Mouse (Mus musculus): ENCODE data around the gene Gng3. TPM values are rescaled to one million over a fixed set of nuclear protein-coding genes. Genes with fewer than 3 reads are reported as not detected.
"Not testable (repeated sequence)": the region's sequence is repeated elsewhere in the genome, so short reads cannot be mapped to it uniquely, and the experiment has no call there.

Gene Gng3
- polyA plus RNA-seq, 1 experiment, result 0.15 TPM

DNA sequence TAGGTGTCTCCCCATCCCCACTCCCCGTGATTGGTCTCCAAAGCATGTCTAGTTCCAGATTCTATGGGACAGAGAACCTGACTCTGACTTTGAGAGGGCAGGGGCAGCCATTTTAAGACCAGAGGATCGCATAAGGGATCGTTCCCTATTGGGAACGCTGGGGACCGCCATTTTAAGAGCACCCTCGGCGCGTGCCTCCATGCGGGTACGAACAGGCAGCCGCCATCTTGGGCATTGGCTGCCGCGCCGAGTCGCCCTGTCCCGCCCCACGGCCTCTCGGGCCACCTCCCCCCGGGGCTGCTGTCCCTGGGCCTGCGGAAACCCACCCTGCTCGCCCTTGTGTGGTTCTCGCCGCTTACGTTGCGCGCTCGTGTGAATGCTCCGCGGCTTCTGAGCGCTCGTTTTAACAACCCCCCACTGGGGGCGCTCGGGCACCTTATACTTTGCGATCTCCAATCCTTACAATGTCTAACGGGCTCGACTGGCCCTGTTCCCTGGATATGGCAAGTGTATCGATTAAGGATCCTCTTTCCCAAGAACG lies 1.7 kb downstream of the Gng3 start, which contains the start of gene Bscl2:
Bscl2 (plus strand) TSS at position 217 of the 541 bp plus-strand sequence.
- TF ChIP-seq CTCF (IDR thresholded peaks at IDR 0.05; ENCODE audit: borderline replicate concordance, control insufficient read depth, extremely low read depth, insufficient read depth, low read length, poor library complexity) (peak; percentile 90), POLR2A (IDR thresholded peaks at IDR 0.05; ENCODE audit: control insufficient read depth, extremely low read depth, insufficient read depth, low read length, poor library complexity) (no peak)
- H3K27me3 ChIP-seq (ENCODE audit: control insufficient read depth, insufficient read depth, low read length), result no peaks in the 10 kb centered on the region
- peak within 1 kb of the TSS; percentile 86 for H3K4me3 ChIP-seq (ENCODE audit: control insufficient read depth, insufficient read depth, low read length)
- peak; percentile 83 for DNase-seq
- WGBS, result 4% methylated on average over 38 of the region's 38 CpGs
- peak within 1 kb of the TSS; percentile 60 for H3K27ac ChIP-seq (ENCODE audit: control insufficient read depth, insufficient read depth, low read length)
- H3K36me3 ChIP-seq (ENCODE audit: control insufficient read depth, insufficient read depth, low read length), result peaks cover 23% of the 10 kb centered on the region
- H3K4me1 ChIP-seq (replicated peaks; ENCODE audit: control insufficient read depth, insufficient read depth, low read length), result peaks cover 33% of the 10 kb centered on the region

- peaks cover 33% of the 10 kb centered on the region for H3K36me3 ChIP-seq (ENCODE audit: control insufficient read depth, insufficient read depth, low read length)
- WGBS, result 97% methylated on average over 10 of the region's 10 CpGs
- not testable (repeated sequence) for H3K4me3 ChIP-seq (ENCODE audit: control insufficient read depth, insufficient read depth, low read length); H3K27me3 ChIP-seq (ENCODE audit: control insufficient read depth, insufficient read depth, low read length); H3K27ac ChIP-seq (ENCODE audit: control insufficient read depth, insufficient read depth, low read length); DNase-seq
- peaks cover 32% of the 10 kb centered on the region for H3K4me1 ChIP-seq (replicated peaks; ENCODE audit: control insufficient read depth, insufficient read depth, low read length)
These were observed 2.7 kb downstream of the Gng3 start for GRCm38 (mm10) chr19:8836327-8836726.

DNA sequence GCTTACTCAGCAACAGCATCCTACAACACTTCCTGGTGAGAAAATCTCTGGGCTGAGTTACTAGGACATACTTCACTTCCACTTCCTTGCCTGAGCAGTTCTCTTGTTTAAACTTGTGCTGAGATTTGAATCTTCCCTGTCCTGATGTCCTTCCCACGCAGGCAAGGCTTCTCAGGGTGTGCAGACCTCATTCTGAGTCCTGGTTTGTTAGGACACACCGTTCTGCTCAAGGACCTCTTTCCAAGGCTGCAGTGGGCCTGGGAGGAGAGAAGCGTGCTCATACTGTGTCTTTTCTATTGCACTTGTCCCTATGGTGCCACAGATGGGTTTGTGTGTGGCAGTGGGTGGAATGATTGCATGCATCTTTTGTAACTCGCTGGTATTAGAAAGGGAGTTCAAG lies 6.0 kb downstream of the Gng3 start:
- no peak for DNase-seq
- H3K27ac ChIP-seq (ENCODE audit: control insufficient read depth, insufficient read depth, low read length), result no peak overlapping the region
- peaks cover 65% of the 10 kb centered on the region for H3K36me3 ChIP-seq (ENCODE audit: control insufficient read depth, insufficient read depth, low read length)
- peaks cover under 1% of the 10 kb centered on the region for H3K4me1 ChIP-seq (replicated peaks; ENCODE audit: control insufficient read depth, insufficient read depth, low read length)
- 94% methylated on average over 4 of the region's 4 CpGs for WGBS
- no peak overlapping the region for H3K4me3 ChIP-seq (ENCODE audit: control insufficient read depth, insufficient read depth, low read length)
- TF ChIP-seq CTCF (IDR thresholded peaks at IDR 0.05; ENCODE audit: borderline replicate concordance, control insufficient read depth, extremely low read depth, insufficient read depth, low read length, poor library complexity) (no peak), POLR2A (IDR thresholded peaks at IDR 0.05; ENCODE audit: control insufficient read depth, extremely low read depth, insufficient read depth, low read length, poor library complexity) (no peak)
- H3K27me3 ChIP-seq (ENCODE audit: control insufficient read depth, insufficient read depth, low read length), result no peaks in the 10 kb centered on the region

DNA sequence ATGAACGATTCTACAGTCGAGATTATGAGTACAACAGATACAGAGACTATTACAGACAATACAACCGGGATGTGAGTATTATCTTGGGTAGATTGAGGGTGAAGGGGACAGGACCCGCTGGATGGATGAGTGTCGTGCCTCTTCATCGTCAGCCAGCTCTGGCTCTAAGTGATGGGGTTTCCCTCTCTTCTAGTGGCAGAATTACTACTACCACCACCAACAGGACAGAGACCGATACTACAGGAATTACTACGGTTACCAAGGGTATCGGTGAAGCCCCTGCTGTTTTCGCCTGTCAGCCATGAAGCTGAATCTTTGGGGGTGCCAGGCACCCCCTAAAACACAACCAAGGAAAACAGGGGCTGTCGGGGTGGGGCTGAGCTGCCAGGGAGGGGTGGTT lies 7.7 kb downstream of the Gng3 start:
- no peak for DNase-seq
- 96% methylated on average over 11 of the region's 11 CpGs for WGBS
- H3K4me1 ChIP-seq (replicated peaks; ENCODE audit: control insufficient read depth, insufficient read depth, low read length), result no peaks in the 10 kb centered on the region
- no peak for TF ChIP-seq CTCF (IDR thresholded peaks at IDR 0.05; ENCODE audit: borderline replicate concordance, control insufficient read depth, extremely low read depth, insufficient read depth, low read length, poor library complexity)
- no peak for TF ChIP-seq POLR2A (IDR thresholded peaks at IDR 0.05; ENCODE audit: control insufficient read depth, extremely low read depth, insufficient read depth, low read length, poor library complexity)
- H3K27me3 ChIP-seq (ENCODE audit: control insufficient read depth, insufficient read depth, low read length), result no peaks in the 10 kb centered on the region
- H3K27ac ChIP-seq (ENCODE audit: control insufficient read depth, insufficient read depth, low read length), result no peak overlapping the region
- peaks cover 82% of the 10 kb centered on the region for H3K36me3 ChIP-seq (ENCODE audit: control insufficient read depth, insufficient read depth, low read length)
- H3K4me3 ChIP-seq (ENCODE audit: control insufficient read depth, insufficient read depth, low read length), result no peak overlapping the region

DNA sequence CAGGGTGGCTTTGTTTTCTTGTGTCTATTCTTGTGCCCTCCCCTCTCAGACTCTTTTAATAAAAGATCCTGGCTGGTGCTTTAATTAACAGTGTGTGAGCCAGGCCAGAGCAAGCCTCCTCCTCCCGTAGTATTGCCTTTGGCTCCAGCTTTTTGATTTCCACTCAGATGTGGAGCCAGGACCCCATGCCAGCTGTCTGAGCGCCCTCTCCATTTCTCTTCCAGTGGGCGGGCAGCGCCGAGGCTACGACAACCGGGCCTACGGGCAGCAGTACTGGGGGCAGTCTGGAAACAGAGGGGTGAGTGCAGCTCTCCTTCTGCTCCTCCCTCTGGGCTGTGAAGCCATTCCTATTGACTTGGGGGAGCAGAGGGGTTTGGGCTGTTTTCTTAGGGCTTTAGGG lies 8.3 kb downstream of the Gng3 start:
- TF ChIP-seq CTCF (IDR thresholded peaks at IDR 0.05; ENCODE audit: borderline replicate concordance, control insufficient read depth, extremely low read depth, insufficient read depth, low read length, poor library complexity) (no peak), POLR2A (IDR thresholded peaks at IDR 0.05; ENCODE audit: control insufficient read depth, extremely low read depth, insufficient read depth, low read length, poor library complexity) (no peak)
- Histone ChIP-seq H3K4me1 (replicated peaks; ENCODE audit: control insufficient read depth, insufficient read depth, low read length) (no peaks in the 10 kb centered on the region), H3K27me3 (ENCODE audit: control insufficient read depth, insufficient read depth, low read length) (no peaks in the 10 kb centered on the region), H3K4me3 (ENCODE audit: control insufficient read depth, insufficient read depth, low read length) (no peak overlapping the region), H3K36me3 (ENCODE audit: control insufficient read depth, insufficient read depth, low read length) (peaks cover 88% of the 10 kb centered on the region), H3K27ac (ENCODE audit: control insufficient read depth, insufficient read depth, low read length) (no peak overlapping the region)
- WGBS, result 98% methylated on average over 8 of the region's 8 CpGs
- no peak for DNase-seq

- Histone ChIP-seq H3K4me3 (ENCODE audit: control insufficient read depth, insufficient read depth, low read length) (no peak within 1 kb of the TSS), H3K4me1 (replicated peaks; ENCODE audit: control insufficient read depth, insufficient read depth, low read length) (no peaks in the 10 kb centered on the region), H3K36me3 (ENCODE audit: control insufficient read depth, insufficient read depth, low read length) (peaks cover 97% of the 10 kb centered on the region), H3K27ac (ENCODE audit: control insufficient read depth, insufficient read depth, low read length) (no peak within 1 kb of the TSS), H3K27me3 (ENCODE audit: control insufficient read depth, insufficient read depth, low read length) (no peaks in the 10 kb centered on the region)
- 61% methylated on average over 8 of the region's 8 CpGs for WGBS
- no peak for DNase-seq
- TF ChIP-seq CTCF (IDR thresholded peaks at IDR 0.05; ENCODE audit: borderline replicate concordance, control insufficient read depth, extremely low read depth, insufficient read depth, low read length, poor library complexity), result no peak
- TF ChIP-seq POLR2A (IDR thresholded peaks at IDR 0.05; ENCODE audit: control insufficient read depth, extremely low read depth, insufficient read depth, low read length, poor library complexity), result no peak
These were observed 9.3 kb downstream of the Gng3 start, which contains the start of gene AC129217.1 for GRCm38 (mm10) chr19:8829660-8830059. TSS of gene AC129217.1 (plus strand) at chr19:8829773.

DNA sequence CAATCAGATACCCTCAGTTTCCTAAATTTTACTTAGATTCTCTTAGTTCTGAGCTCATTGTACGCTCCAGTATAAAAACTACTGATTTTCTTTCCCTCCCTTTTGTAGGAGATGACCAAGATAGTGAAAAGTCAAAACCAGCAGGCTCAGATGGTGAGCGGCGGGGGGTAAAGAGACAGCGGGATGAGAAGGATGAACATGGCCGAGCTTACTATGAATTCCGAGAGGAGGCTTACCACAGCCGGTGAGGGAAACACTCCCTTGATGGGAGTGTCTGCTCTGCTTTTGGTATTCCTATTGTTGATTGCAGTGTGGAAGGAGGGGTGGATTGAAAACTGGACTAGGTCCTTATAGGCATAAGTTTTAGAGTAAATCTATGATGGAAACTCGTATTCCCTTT lies 16.3 kb downstream of the Gng3 start:
- no peak overlapping the region for H3K27ac ChIP-seq (ENCODE audit: control insufficient read depth, insufficient read depth, low read length)
- H3K27me3 ChIP-seq (ENCODE audit: control insufficient read depth, insufficient read depth, low read length), result no peaks in the 10 kb centered on the region
- no peak overlapping the region for H3K4me3 ChIP-seq (ENCODE audit: control insufficient read depth, insufficient read depth, low read length)
- TF ChIP-seq POLR2A (IDR thresholded peaks at IDR 0.05; ENCODE audit: control insufficient read depth, extremely low read depth, insufficient read depth, low read length, poor library complexity) (no peak), CTCF (IDR thresholded peaks at IDR 0.05; ENCODE audit: borderline replicate concordance, control insufficient read depth, extremely low read depth, insufficient read depth, low read length, poor library complexity) (no peak)
- 97% methylated on average over 8 of the region's 8 CpGs for WGBS
- peaks cover 8% of the 10 kb centered on the region for H3K4me1 ChIP-seq (replicated peaks; ENCODE audit: control insufficient read depth, insufficient read depth, low read length)
- peaks cover 48% of the 10 kb centered on the region for H3K36me3 ChIP-seq (ENCODE audit: control insufficient read depth, insufficient read depth, low read length)
- no peak for DNase-seq

All from thymus, adult 2 months (tissue).